Mouse (Mus musculus) heart, adult 18-20 months (tissue): ENCODE measurements around the gene Sirt6. TPM values are rescaled to one million over a fixed set of nuclear protein-coding genes. Genes with fewer than 3 reads are reported as not detected.

Source experiments
- DNase-seq, 2 experiments: peaks; one replicate each; pipeline ENCODE4 v3.0.0; 2021 to 2022; ENCODE audit warnings: mixed read lengths in 1 of 2
- total RNA-seq, 2 experiments: library from RNA; stranded (reverse); gene quantifications; 2 replicates each; pipeline ENCODE4 v1.2.3; 2021

Sirt6 gene
- total RNA-seq, 2 experiments from 2014 or later, result 5.6 to 6.3 TPM

- DNase-seq, result no peak
These were observed 32.0 kb downstream of the Sirt6 start for GRCm38 (mm10) chr10:81595599-81595998.

GRCm38 (mm10) chr10:81593935-81594334 is 33.7 kb downstream of the Sirt6 start:
- no peak for DNase-seq

GRCm38 (mm10) chr10:81593223-81593622 is 34.4 kb downstream of the Sirt6 start:
- DNase-seq, result no peak

GRCm38 (mm10) chr10:81592631-81593030 is 35.0 kb downstream of the Sirt6 start:
- DNase-seq, result no peak

- DNase-seq, result no peak
These were observed 35.8 kb downstream of the Sirt6 start for GRCm38 (mm10) chr10:81591846-81592245.

GRCm38 (mm10) chr10:81588739-81589138 is 38.9 kb downstream of the Sirt6 start:
- DNase-seq, result no peak

GRCm38 (mm10) chr10:81583347-81583746 is 44.2 kb downstream of the Sirt6 start:
- no peak for DNase-seq

GRCm38 (mm10) chr10:81580441-81581070 is 47.0 kb downstream of the Sirt6 start:
- no peak for DNase-seq

- no peak for DNase-seq
These were observed 47.6 kb downstream of the Sirt6 start for GRCm38 (mm10) chr10:81579967-81580366.

GRCm38 (mm10) chr10:81575695-81576094 is 51.9 kb downstream of the Sirt6 start:
- peak in 1 of 2 experiments; percentile 45 for DNase-seq

- peak; percentile 62 to 65 for DNase-seq
These were observed 52.4 kb downstream of the Sirt6 start for GRCm38 (mm10) chr10:81575208-81575631.

GRCm38 (mm10) chr10:81574081-81575056 is 53.2 kb downstream of the Sirt6 start, which contains the start of gene Tle2:
Gene Tle2 (plus strand): TSS chr10:81574561.
- DNase-seq, result no peak

GRCm38 (mm10) chr10:81572975-81573374 is 54.6 kb downstream of the Sirt6 start:
- peak; percentile 80 to 83 for DNase-seq

GRCm38 (mm10) chr10:81572133-81572671 is 55.4 kb downstream of the Sirt6 start:
- DNase-seq, result peak in 1 of 2 experiments; percentile 38

Other genes with a start within 250 kb of the Sirt6 start
- 10 to 100 TPM; 27.6 to 35.6 TPM for gene Fzr1, start 249.3 kb downstream of the Sirt6 start, total RNA-seq
- 10 to 100 TPM; 49.9 to 59.6 TPM for gene Dohh, start 243.4 kb downstream of the Sirt6 start, total RNA-seq
- gene Gm48551, start 243.3 kb downstream of the Sirt6 start, total RNA-seq, result 1 to 10 TPM in 1 of 2 experiments, under 1 TPM in 1; 0.65 to 2.3 TPM
- gene Gm48552, start 238.8 kb downstream of the Sirt6 start, total RNA-seq, result under 1 TPM in 1 of 2 experiments, not detected in 1; 0.51 TPM
- 1 to 10 TPM; 1.9 to 2.2 TPM for gene Smim24, start 234.7 kb downstream of the Sirt6 start, total RNA-seq
- 10 to 100 TPM; 91.0 to 93.4 TPM for gene Nfic, start 172.2 kb downstream of the Sirt6 start, total RNA-seq
- gene Celf5, start 145.1 kb downstream of the Sirt6 start, total RNA-seq, result under 1 TPM; 0.17 to 0.21 TPM
- gene Ncln, start 131.4 kb downstream of the Sirt6 start, total RNA-seq, result 10 to 100 TPM; 61.9 to 64.3 TPM
- 1 to 10 TPM; 1.2 to 2.8 TPM for gene S1pr4, start 127.7 kb downstream of the Sirt6 start, total RNA-seq
- gene Gna15, start 103.6 kb downstream of the Sirt6 start, total RNA-seq, result 1 to 10 TPM; 1.4 to 1.5 TPM
- gene Gna11, start 82.6 kb downstream of the Sirt6 start, total RNA-seq, result 10 to 100 TPM; 47.8 to 49.8 TPM
- 1,000 to 10,000 TPM; 1,011 to 1,083 TPM for gene Aes, start 68.3 kb downstream of the Sirt6 start, total RNA-seq
- gene Tle2, start 53.2 kb downstream of the Sirt6 start, total RNA-seq, result 1 to 10 TPM; 4.7 to 7.1 TPM
- gene Tle6, start 26.7 kb downstream of the Sirt6 start, total RNA-seq, result 10 to 100 TPM in 1 of 2 experiments, 1 to 10 TPM in 1; 7.9 to 11.1 TPM
- gene BC025920, start 21.5 kb downstream of the Sirt6 start, total RNA-seq, result 1 to 10 TPM; 2.6 TPM
- gene Ankrd24, start 743 bp upstream of the Sirt6 start, total RNA-seq, result 10 to 100 TPM in 1 of 2 experiments, 1 to 10 TPM in 1; 7.5 to 10.3 TPM
- gene Gm10778, start 21.3 kb upstream of the Sirt6 start, total RNA-seq, result 1 to 10 TPM; 1.9 to 2.0 TPM
- gene Zfp433, start 77.0 kb upstream of the Sirt6 start, total RNA-seq, result 1 to 10 TPM; 3.3 to 4.6 TPM
- 1 to 10 TPM; 1.8 to 2.3 TPM for gene Gm3055, start 143.4 kb upstream of the Sirt6 start, total RNA-seq
- gene Gm4767, start 184.4 kb upstream of the Sirt6 start, total RNA-seq, result 1 to 10 TPM in 1 of 2 experiments, under 1 TPM in 1; 0.87 to 1.0 TPM
- gene Gm32687, start 236.1 kb upstream of the Sirt6 start, total RNA-seq, result 1 to 10 TPM in 1 of 2 experiments, under 1 TPM in 1; 0.67 to 2.1 TPM